Mouse (Mus musculus): Measurements from ENCODE around the gene Kantr.

The Kantr gene

DNA sequence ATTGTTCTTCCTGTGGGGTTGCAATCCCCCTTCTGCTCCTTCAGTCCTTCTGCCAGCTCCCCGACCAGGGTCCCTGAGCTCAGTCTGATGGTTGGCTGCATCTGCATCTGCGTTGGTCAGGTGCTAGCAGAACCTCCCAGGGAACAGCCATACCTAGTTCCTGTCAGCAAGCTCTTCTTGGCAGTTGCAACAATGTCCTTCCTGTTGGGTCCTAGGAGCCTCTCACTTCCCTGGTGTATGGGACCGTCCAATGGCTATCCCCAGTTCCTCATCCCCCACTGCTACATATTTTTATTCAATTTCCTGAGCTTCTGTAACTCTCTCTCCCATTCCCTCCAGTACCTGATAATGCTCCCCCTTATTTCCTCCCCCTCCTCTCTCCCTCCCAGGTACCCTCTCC, 42.5 kb downstream of the Kantr start:
- DNase-seq (ENCODE audit: low read depth in 1 of 2, low spot score in 2 of 2): no peak

DNA sequence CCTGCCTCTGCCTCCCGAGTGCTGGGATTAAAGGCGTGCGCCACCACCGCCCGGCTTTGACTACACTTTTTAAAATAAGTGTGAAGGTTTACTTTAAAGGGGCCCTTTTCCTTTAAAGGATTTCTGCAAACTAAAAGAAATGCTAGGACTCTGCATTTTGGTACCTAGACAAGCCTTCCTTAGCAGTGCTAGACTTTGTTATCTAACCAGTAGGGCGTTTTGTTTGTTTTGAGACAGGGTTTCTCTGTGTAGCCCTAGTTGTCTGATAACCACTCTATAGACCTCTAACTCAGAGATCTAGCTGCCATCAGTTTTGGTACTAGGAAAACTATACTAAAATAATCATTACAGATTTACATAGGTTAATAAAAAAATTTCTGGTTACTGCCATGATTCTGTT, 47.9 kb downstream of the Kantr start:
- no peak for DNase-seq (ENCODE audit: low read depth in 1 of 2, low spot score in 2 of 2)

DNA sequence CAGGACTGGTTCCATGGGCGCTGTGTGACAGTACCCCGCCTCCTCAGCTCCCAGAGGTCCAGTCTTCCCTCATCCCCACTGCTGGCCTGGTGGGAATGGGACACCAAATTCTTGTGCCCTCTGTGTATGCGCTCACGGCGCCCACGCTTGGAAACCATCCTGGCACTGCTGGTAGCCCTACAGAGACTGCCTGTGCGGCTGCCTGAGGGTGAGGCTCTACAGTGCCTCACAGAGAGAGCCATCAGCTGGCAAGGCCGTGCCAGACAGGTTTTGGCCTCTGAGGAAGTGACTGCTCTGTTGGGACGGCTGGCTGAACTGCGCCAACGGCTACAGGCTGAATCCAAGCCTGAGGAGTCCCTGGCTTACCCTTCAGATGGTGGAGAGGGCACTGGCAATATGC, 56.1 kb downstream of the Kantr start:
- DNase-seq (ENCODE audit: low read depth in 1 of 2, low spot score in 2 of 2): no peak
